Mouse (Mus musculus): ENCODE results near the gene Crtc2.

GRCm38 (mm10) chr3:90253653-90254418 lies at the start of gene Crtc2:
- TF ChIP-seq ZC3H11A (IDR thresholded peaks at IDR 0.05; ENCODE audit: borderline replicate concordance, low read depth, low read length) (no peak), MAFK (IDR thresholded peaks at IDR 0.05; ENCODE audit: insufficient read depth, low read depth, low read length) (no peak), HCFC1 (IDR thresholded peaks at IDR 0.05; ENCODE audit: borderline replicate concordance, insufficient read depth, low read length) (peak; percentile 98), CHD2 (IDR thresholded peaks at IDR 0.05; ENCODE audit: low read depth, low read length) (no peak)
